Mouse (Mus musculus) kidney, adult 2 months (tissue): ENCODE data around the gene Nfasc.

Source experiments
- CTCF ChIP-seq: fragments of 200-500 bp; conservative IDR thresholded peaks from 2 replicates; pipeline ENCODE4 v1.5.1; 2011; ENCODE audit warnings: low read depth, mild to moderate bottlenecking, control low read depth, low read length, moderate library complexity, mixed read lengths; ENCODE audit not compliant: insufficient read depth, insufficient read length
- POLR2A ChIP-seq: fragments of 200-500 bp; IDR thresholded peaks from one replicate; pipeline ENCODE4 v1.6.1; 2011; ENCODE audit warnings: low read depth, low read length, control low read depth

- TF ChIP-seq CTCF (no peak), POLR2A (no peak)
Measured at GRCm38 (mm10) chr1:132624466-132624865, 117.1 kb downstream of the Nfasc start.
